Mouse (Mus musculus): ENCODE data around the gene Agap2. TPM values are rescaled to one million over a fixed set of nuclear protein-coding genes. Genes with fewer than 3 reads are reported as not detected.

Gene Agap2
- polyA plus RNA-seq, 1 experiment, result 2.2 TPM

DNA sequence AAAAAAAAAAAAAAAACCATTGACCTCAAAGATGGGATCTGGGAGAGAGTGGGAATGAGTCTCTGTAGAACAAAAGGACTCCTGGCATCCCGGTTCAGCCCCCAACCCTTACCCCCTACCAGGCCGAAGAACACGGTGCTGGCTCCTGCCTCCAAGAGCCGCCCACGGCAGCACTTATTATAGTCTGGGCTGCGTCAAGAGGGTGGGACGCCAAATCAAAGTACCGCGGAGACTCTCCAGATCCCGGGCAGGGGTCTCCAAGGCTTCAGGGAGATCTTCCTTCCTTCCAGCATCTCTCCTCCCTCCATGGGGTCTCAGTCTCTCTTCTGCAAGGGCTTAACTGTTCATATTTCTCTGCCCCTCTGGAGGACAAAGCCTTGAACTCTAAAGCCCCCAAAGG, 2.4 kb downstream of the Agap2 start:
- H3K36me3 ChIP-seq (ENCODE audit: control insufficient read depth, insufficient read depth, low read length), result no peaks in the 10 kb centered on the region
- H3K27me3 ChIP-seq (replicated peaks; ENCODE audit: control insufficient read depth, insufficient read depth, low read length), result peaks cover 7% of the 10 kb centered on the region
- no peak for DNase-seq
- WGBS, result 17% methylated on average over 10 of the region's 10 CpGs
- H3K4me3 ChIP-seq (ENCODE audit: insufficient read depth, low read depth, low read length), result no peak overlapping the region
- no peak for TF ChIP-seq POLR2A (IDR thresholded peaks at IDR 0.05; ENCODE audit: low read depth, low read length)
- no peak for TF ChIP-seq CTCF (conservative IDR thresholded peaks at IDR 0.05; ENCODE audit: insufficient read depth, insufficient read length, low read depth, low read length)
- no peak overlapping the region for H3K27ac ChIP-seq (ENCODE audit: insufficient read depth, low read depth, low read length)
- 0 out of 2 replicates have a peak, but pooled peaks cover 2% of the 10 kb centered on the region for H3K4me1 ChIP-seq (ENCODE audit: control insufficient read depth, insufficient read depth, low read length)

DNA sequence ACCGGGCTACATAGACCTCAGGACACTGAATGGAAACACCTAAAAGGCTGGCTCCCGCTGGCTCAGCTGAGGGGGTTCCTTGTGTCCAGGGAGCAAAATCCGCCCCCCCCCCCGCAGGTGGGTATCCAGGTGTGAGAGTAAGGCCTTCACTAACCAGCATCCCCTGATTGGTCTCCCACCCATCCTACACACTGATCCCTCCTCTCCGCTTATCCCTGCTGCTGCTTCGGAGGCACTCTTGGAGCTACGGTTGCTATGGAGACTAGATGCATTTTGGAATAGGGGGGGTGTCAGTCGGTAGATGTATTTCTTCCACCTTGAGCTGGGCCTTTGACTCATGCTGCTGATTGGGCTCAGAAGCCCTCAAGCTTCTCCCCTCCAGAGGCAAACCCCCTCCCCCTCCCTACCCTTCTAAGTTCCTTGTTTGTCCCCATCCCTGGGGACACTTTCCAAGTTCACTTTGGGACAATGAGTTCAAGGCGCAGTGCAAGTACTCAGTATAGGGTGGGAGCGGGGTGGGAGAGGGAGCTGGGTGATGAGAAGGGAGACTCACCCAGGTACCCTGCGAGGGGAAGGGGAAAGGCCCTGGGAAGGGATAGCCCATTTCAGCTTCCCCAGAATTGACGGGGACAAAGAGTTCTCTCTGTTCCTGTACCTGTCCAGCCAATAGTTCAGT, 3.1 kb downstream of the Agap2 start:
- Histone ChIP-seq H3K4me3 (ENCODE audit: insufficient read depth, low read depth, low read length) (no peak overlapping the region), H3K4me1 (ENCODE audit: control insufficient read depth, insufficient read depth, low read length) (0 out of 2 replicates have a peak, but pooled peaks cover 2% of the 10 kb centered on the region), H3K27ac (ENCODE audit: insufficient read depth, low read depth, low read length) (no peak overlapping the region), H3K27me3 (replicated peaks; ENCODE audit: control insufficient read depth, insufficient read depth, low read length) (peaks cover 7% of the 10 kb centered on the region), H3K36me3 (ENCODE audit: control insufficient read depth, insufficient read depth, low read length) (no peaks in the 10 kb centered on the region)
- no peak for DNase-seq
- no peak for TF ChIP-seq CTCF (conservative IDR thresholded peaks at IDR 0.05; ENCODE audit: insufficient read depth, insufficient read length, low read depth, low read length)
- TF ChIP-seq POLR2A (IDR thresholded peaks at IDR 0.05; ENCODE audit: low read depth, low read length), result no peak
- 9% methylated on average over 12 of the region's 12 CpGs for WGBS

DNA sequence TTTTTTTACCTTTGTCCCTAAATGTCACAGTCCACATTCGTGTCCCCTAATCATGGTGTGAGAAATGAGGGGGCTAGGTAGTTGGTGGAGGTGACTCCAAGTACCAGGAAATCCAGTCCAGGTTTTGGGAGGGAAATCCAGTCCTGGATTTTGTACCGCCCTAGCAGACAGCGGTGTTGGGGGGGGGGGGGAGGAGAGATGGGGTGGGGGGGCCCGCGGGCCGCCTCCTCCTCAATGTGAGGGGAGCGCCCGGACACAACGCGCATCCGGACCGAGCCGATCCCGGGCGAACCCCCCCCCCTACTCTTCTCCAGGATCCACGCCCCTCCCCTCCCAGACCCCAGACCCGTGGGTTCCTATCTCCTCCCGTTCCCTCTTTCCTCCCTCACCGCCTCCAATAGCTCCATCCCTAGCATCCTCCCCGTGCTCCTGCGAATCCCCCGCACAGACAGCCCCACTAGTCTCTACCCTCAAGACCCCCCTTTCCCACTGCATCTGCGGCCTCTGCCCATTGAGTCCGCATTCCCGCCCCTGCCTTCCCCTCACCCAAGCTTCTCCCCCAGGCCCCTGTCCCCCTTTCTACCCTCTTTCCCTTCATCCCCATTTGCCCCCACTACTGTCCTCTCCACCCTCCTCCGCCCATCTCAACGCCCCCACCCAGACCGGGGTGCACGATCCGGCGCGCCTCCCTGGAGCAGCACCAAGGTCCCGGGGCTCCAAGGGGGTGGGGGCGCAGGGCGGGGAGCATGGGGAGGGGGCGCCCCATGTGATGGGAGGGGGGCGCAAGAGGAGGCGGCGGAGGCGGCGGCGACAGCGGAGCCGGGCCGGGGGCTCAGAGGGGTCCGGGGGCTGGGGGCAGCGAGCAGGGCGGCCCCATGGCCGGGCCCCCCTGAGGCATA, 3.8 kb downstream of the Agap2 start:
- TF ChIP-seq CTCF (conservative IDR thresholded peaks at IDR 0.05; ENCODE audit: insufficient read depth, insufficient read length, low read depth, low read length), result no peak
- TF ChIP-seq POLR2A (IDR thresholded peaks at IDR 0.05; ENCODE audit: low read depth, low read length), result no peak
- peak overlapping the region; percentile 31 for H3K4me3 ChIP-seq (ENCODE audit: insufficient read depth, low read depth, low read length)
- WGBS, result 8% methylated on average over 40 of the region's 49 CpGs
- H3K36me3 ChIP-seq (ENCODE audit: control insufficient read depth, insufficient read depth, low read length), result no peaks in the 10 kb centered on the region
- no peak overlapping the region for H3K27ac ChIP-seq (ENCODE audit: insufficient read depth, low read depth, low read length)
- no peak for DNase-seq
- H3K27me3 ChIP-seq (replicated peaks; ENCODE audit: control insufficient read depth, insufficient read depth, low read length), result peaks cover 7% of the 10 kb centered on the region
- 0 out of 2 replicates have a peak, but pooled peaks cover 2% of the 10 kb centered on the region for H3K4me1 ChIP-seq (ENCODE audit: control insufficient read depth, insufficient read depth, low read length)

DNA sequence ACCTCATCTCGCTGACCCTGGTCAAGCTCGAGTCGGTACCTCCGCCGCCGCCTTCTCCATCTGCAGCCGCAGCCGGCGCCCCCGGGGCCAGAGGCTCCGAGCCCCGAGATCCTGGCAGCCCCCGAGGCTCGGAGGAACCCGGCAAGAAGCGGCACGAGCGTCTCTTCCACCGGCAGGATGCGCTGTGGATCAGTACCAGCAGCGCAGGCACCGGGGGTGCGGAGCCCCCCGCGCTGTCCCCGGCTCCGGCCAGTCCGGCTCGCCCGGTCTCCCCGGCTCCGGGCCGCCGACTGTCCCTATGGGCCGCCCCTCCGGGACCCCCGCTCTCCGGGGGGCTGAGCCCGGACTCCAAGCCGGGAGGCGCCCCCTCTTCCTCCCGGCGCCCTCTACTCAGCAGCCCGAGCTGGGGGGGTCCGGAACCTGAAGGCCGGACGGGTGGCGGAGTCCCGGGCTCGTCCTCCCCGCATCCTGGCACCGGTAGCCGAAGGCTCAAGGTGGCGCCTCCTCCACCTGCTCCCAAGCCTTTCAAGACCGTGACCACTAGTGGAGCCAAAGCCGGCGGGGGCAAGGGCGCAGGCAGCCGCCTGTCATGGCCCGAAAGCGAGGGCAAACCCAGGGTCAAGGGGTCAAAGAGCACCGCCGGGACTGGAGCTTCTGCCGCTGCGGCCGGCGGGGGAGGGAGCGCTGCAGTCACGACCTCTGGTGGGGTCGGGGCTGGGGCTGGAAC, 4.7 kb downstream of the Agap2 start:
- H3K27me3 ChIP-seq (replicated peaks; ENCODE audit: control insufficient read depth, insufficient read depth, low read length), result peaks cover 7% of the 10 kb centered on the region
- TF ChIP-seq CTCF (conservative IDR thresholded peaks at IDR 0.05; ENCODE audit: insufficient read depth, insufficient read length, low read depth, low read length), result peak; percentile 14; the same call in 1 of the 2 replicates
- TF ChIP-seq POLR2A (IDR thresholded peaks at IDR 0.05; ENCODE audit: low read depth, low read length), result no peak
- no peak for DNase-seq

GRCm38 (mm10) chr10:127080901-127081780, 6.1 kb downstream of the Agap2 start:
- 0 out of 2 replicates have a peak overlapping the region, but pooled peaks have one; percentile 13 for H3K4me3 ChIP-seq (ENCODE audit: insufficient read depth, low read depth, low read length)
- peaks cover 7% of the 10 kb centered on the region for H3K27me3 ChIP-seq (replicated peaks; ENCODE audit: control insufficient read depth, insufficient read depth, low read length)
- WGBS, result 7% methylated on average over 48 of the region's 48 CpGs
- no peak for TF ChIP-seq CTCF (conservative IDR thresholded peaks at IDR 0.05; ENCODE audit: insufficient read depth, insufficient read length, low read depth, low read length)
- no peak for TF ChIP-seq POLR2A (IDR thresholded peaks at IDR 0.05; ENCODE audit: low read depth, low read length)
- 0 out of 2 replicates have a peak, but pooled peaks cover 2% of the 10 kb centered on the region for H3K4me1 ChIP-seq (ENCODE audit: control insufficient read depth, insufficient read depth, low read length)
- DNase-seq, result no peak
- no peaks in the 10 kb centered on the region for H3K36me3 ChIP-seq (ENCODE audit: control insufficient read depth, insufficient read depth, low read length)
- H3K27ac ChIP-seq (ENCODE audit: insufficient read depth, low read depth, low read length), result no peak overlapping the region

More for the DNA sequence above, 4.7 kb downstream of the Agap2 start:
- no peaks in the 10 kb centered on the region for H3K36me3 ChIP-seq (ENCODE audit: control insufficient read depth, insufficient read depth, low read length)
- H3K4me1 ChIP-seq (ENCODE audit: control insufficient read depth, insufficient read depth, low read length), result 0 out of 2 replicates have a peak, but pooled peaks cover 2% of the 10 kb centered on the region
- WGBS, result 5% methylated on average over 67 of the region's 70 CpGs
- H3K27ac ChIP-seq (ENCODE audit: insufficient read depth, low read depth, low read length), result no peak overlapping the region
- peak overlapping the region; percentile 31 for H3K4me3 ChIP-seq (ENCODE audit: insufficient read depth, low read depth, low read length)

- DNase-seq, result no peak
- no peaks in the 10 kb centered on the region for H3K36me3 ChIP-seq (ENCODE audit: control insufficient read depth, insufficient read depth, low read length)
- 0 out of 2 replicates have a peak, but pooled peaks cover 2% of the 10 kb centered on the region for H3K4me1 ChIP-seq (ENCODE audit: control insufficient read depth, insufficient read depth, low read length)
- 39% methylated on average over 8 of the region's 8 CpGs for WGBS
- peaks cover 7% of the 10 kb centered on the region for H3K27me3 ChIP-seq (replicated peaks; ENCODE audit: control insufficient read depth, insufficient read depth, low read length)
- no peak overlapping the region for H3K4me3 ChIP-seq (ENCODE audit: insufficient read depth, low read depth, low read length)
- no peak overlapping the region for H3K27ac ChIP-seq (ENCODE audit: insufficient read depth, low read depth, low read length)
- TF ChIP-seq POLR2A (IDR thresholded peaks at IDR 0.05; ENCODE audit: low read depth, low read length) (no peak), CTCF (conservative IDR thresholded peaks at IDR 0.05; ENCODE audit: insufficient read depth, insufficient read length, low read depth, low read length) (no peak)
Measured at GRCm38 (mm10) chr10:127081996-127082620, 7.0 kb downstream of the Agap2 start.

All from kidney, adult 2 months (tissue).